Mouse (Mus musculus) megakaryocyte, adult 5-6 weeks (primary cell): ENCODE data around the gene Gpn3. TPM values are rescaled to one million over a fixed set of nuclear protein-coding genes. Genes with fewer than 3 reads are reported as not detected.
"Not testable (repeated sequence)": the region's sequence is repeated elsewhere in the genome, so short reads cannot be mapped to it uniquely, and the experiment has no call there.

Experiments
- ATAC-seq: 2 replicates; pipeline ENCODE4 v1.8.0; 2016; ENCODE audit warnings: mild to moderate bottlenecking, inconsistent platforms; ENCODE audit not compliant: poor library complexity, severe bottlenecking
- total RNA-seq, 2 experiments: library from RNA; stranded (forward) in 1 of 2; stranded (reverse) in 1 of 2; fragments of 153-499, 151-499 nt in 1 of 2; fragments of 221-1000, 200-1000 nt in 1 of 2; gene quantifications; 2 replicates each; pipeline versions ENCODE4 v1.2.3 to v1.2.4; 2015 to 2017

Gene Gpn3
- total RNA-seq, 2 experiments from 2014 or later, result 18.5 to 27.0 TPM

DNA sequence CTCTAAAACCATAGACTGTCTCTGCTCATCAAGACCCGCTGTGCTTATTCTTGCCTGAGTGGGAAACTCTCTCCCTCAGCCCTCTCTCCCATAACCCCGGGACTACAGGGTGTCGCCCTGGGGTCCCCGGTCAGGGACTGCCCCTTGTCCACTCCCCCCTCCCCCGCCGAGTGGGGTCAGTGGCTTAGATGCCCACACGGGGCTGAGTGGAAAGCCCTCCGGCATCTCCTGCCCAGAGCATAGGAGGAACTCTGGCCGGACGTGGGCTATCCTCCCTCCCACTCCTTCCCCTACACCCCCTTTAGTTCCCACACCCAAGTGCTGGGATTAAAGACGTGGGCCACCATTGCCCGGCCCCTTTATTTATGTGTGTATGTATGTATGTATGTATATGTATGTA is 43.8 kb downstream of the Gpn3 start:
- no peak for ATAC-seq

- not testable (repeated sequence) for ATAC-seq
Observed at GRCm38 (mm10) chr5:122420676-122421075, 49.0 kb downstream of the Gpn3 start.

- no peak; the same call in 1 of the 2 replicates for ATAC-seq
Observed at GRCm38 (mm10) chr5:122421271-122422068, 49.8 kb downstream of the Gpn3 start, which contains the start of gene Anapc7. Gene Anapc7, plus strand, starts transcription at chr5:122421693.

GRCm38 (mm10) chr5:122422071-122422964 is 50.6 kb downstream of the Gpn3 start:
- ATAC-seq, result peak; percentile 98

- no peak for ATAC-seq
Observed at GRCm38 (mm10) chr5:122423083-122423482, 51.4 kb downstream of the Gpn3 start.

- no peak for ATAC-seq
Observed at GRCm38 (mm10) chr5:122425550-122425949, 53.9 kb downstream of the Gpn3 start.

- ATAC-seq, result peak; percentile 40; the same call in 1 of the 2 replicates
Observed at GRCm38 (mm10) chr5:122430036-122430775, 58.5 kb downstream of the Gpn3 start.

DNA sequence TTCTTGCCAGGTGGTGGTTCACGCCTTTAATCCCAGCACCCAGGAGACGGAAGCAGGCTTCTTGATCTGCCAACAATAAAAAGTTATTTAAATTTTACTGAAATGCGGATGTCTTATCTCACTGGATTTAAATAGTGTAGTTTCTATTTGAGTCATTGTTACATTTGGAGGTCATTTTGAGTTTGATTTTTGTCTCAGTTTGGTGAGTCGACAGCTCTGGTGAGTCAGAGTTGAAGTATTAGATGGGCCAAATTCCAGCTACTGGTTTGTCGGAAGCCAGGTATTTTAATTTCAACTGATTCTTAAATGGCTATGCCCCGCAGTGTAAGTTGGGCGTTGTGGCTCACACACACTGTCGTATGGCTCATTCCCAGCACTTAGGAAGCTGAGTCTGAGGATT is 59.5 kb downstream of the Gpn3 start:
- ATAC-seq, result no peak

Other genes starting within 250 kb of the Gpn3 start
- gene Ccdc63, start 231.1 kb upstream of the Gpn3 start, total RNA-seq (2015), result 1.1 and 1.8 TPM in 2 replicates
- gene Ccdc63, start 231.1 kb upstream of the Gpn3 start, total RNA-seq (2017), result 1.3 and 3.5 TPM in 2 replicates
- gene Ppp1cc, start 213.6 kb upstream of the Gpn3 start, total RNA-seq (2015), result 354 and 364 TPM in 2 replicates
- gene Ppp1cc, start 213.6 kb upstream of the Gpn3 start, total RNA-seq (2017), result 189 and 193 TPM in 2 replicates
- 44.4 and 45.1 TPM in 2 replicates for gene Hvcn1, start 165.1 kb upstream of the Gpn3 start, total RNA-seq (2015)
- 51.2 and 59.3 TPM in 2 replicates for gene Hvcn1, start 165.1 kb upstream of the Gpn3 start, total RNA-seq (2017)
- gene Tctn1, start 107.4 kb upstream of the Gpn3 start, total RNA-seq (2015), result 3.2 and 4.3 TPM in 2 replicates
- 3.5 and 6.5 TPM in 2 replicates for gene Tctn1, start 107.4 kb upstream of the Gpn3 start, total RNA-seq (2017)
- gene Pptc7, start 87.5 kb upstream of the Gpn3 start, total RNA-seq (2015), result 18.6 and 18.8 TPM in 2 replicates
- 19.9 and 22.0 TPM in 2 replicates for gene Pptc7, start 87.5 kb upstream of the Gpn3 start, total RNA-seq (2017)
- gene Rad9b, start 17.6 kb upstream of the Gpn3 start, total RNA-seq (2015), result 0.82 and 1.6 TPM in 2 replicates
- gene Rad9b, start 17.6 kb upstream of the Gpn3 start, total RNA-seq (2017), result 1.5 and 2.6 TPM in 2 replicates
- gene Vps29, start 17.5 kb upstream of the Gpn3 start, total RNA-seq (2015), result 131 and 151 TPM in 2 replicates
- 83.5 and 101 TPM in 2 replicates for gene Vps29, start 17.5 kb upstream of the Gpn3 start, total RNA-seq (2017)
- gene Fam216a, start 488 bp downstream of the Gpn3 start, total RNA-seq (2015), result 7.2 and 7.6 TPM in 2 replicates
- 9.4 and 10.5 TPM in 2 replicates for gene Fam216a, start 488 bp downstream of the Gpn3 start, total RNA-seq (2017)
- 319 and 422 TPM in 2 replicates for gene Arpc3, start 20.0 kb downstream of the Gpn3 start, total RNA-seq (2015)
- gene Arpc3, start 20.0 kb downstream of the Gpn3 start, total RNA-seq (2017), result 1,374 and 1,550 TPM in 2 replicates
- 16.0 and 16.4 TPM in 2 replicates for gene Anapc7, start 49.8 kb downstream of the Gpn3 start, total RNA-seq (2015)
- 18.3 and 28.9 TPM in 2 replicates for gene Anapc7, start 49.8 kb downstream of the Gpn3 start, total RNA-seq (2017)
- 47.1 and 47.5 TPM in 2 replicates for gene Atp2a2, start 130.3 kb downstream of the Gpn3 start, total RNA-seq (2015)
- 65.0 and 65.8 TPM in 2 replicates for gene Atp2a2, start 130.3 kb downstream of the Gpn3 start, total RNA-seq (2017)
- gene Ift81, start 242.6 kb downstream of the Gpn3 start, total RNA-seq (2015), result 4.9 and 6.2 TPM in 2 replicates
- gene Ift81, start 242.6 kb downstream of the Gpn3 start, total RNA-seq (2017), result 3.7 and 3.8 TPM in 2 replicates